Mouse (Mus musculus): ENCODE measurements at regions not wholly inside any gene's neighbourhood (a gene's known extent, or its start where the extent isn't known, plus 50 kb on each side); places are given as distances from the start of the nearest gene placed in this dataset.

DNA sequence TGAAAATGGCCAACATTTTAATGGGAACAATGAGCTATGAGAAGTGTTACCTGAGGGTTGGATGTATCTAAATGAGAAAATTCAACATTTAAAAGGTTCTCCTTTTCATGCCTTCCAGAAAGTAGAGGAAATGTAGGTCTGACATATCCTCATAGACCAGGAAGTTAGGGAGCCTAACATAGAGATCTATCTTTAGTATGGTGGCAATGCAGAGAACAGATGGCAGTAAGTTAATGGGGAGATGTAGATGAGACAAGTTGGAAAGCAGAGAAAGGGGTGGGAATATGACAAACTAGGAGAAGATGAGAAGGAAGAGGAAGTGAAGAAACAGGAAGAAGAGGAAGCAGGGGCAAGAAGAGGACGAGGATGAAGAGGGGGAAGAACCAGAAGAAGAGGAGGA lies 507.9 kb upstream of the Nudt12 start:
- H3K4me3 ChIP-seq (replicated peaks): no peak overlapping the region
- ATAC-seq (ENCODE audit: insufficient number of reproducible peaks, insufficient read depth, low FRiP score, low TSS enrichment, low read depth): no peak
- H3K9me3 ChIP-seq: no peaks in the 10 kb centered on the region
- no peaks in the 10 kb centered on the region for H3K36me3 ChIP-seq
- WGBS: 90% methylated on average over 1 of the region's 1 CpGs
- no peak overlapping the region for H3K4me2 ChIP-seq
- no peak overlapping the region for H3K27ac ChIP-seq
- H3K9ac ChIP-seq (replicated peaks): no peak overlapping the region
- H3K4me1 ChIP-seq (replicated peaks): no peaks in the 10 kb centered on the region
- no peaks in the 10 kb centered on the region for H3K27me3 ChIP-seq

GRCm38 (mm10) chr17:59488354-59488753 lies 475.2 kb upstream of the Nudt12 start:
- H3K4me2 ChIP-seq: peak overlapping the region; percentile 32
- no peak overlapping the region for H3K9ac ChIP-seq (replicated peaks)
- H3K36me3 ChIP-seq: no peaks in the 10 kb centered on the region
- H3K9me3 ChIP-seq: no peaks in the 10 kb centered on the region
- no peaks in the 10 kb centered on the region for H3K27me3 ChIP-seq
- peaks cover 10% of the 10 kb centered on the region; the same call in 1 of the 2 replicates for H3K4me1 ChIP-seq (replicated peaks)
- ATAC-seq (ENCODE audit: insufficient number of reproducible peaks, insufficient read depth, low FRiP score, low TSS enrichment, low read depth): peak; percentile 80; the same call in 1 of the 2 replicates
- H3K27ac ChIP-seq: no peak overlapping the region
- 12% methylated on average over 4 of the region's 4 CpGs for WGBS
- H3K4me3 ChIP-seq (replicated peaks): no peak overlapping the region
